Mouse (Mus musculus): ENCODE data around the gene Rnd1. TPM values are rescaled to one million over a fixed set of nuclear protein-coding genes. Genes with fewer than 3 reads are reported as not detected.

The Rnd1 gene
- polyA plus RNA-seq, 1 experiment from 2014 or later, result 0.28 TPM

DNA sequence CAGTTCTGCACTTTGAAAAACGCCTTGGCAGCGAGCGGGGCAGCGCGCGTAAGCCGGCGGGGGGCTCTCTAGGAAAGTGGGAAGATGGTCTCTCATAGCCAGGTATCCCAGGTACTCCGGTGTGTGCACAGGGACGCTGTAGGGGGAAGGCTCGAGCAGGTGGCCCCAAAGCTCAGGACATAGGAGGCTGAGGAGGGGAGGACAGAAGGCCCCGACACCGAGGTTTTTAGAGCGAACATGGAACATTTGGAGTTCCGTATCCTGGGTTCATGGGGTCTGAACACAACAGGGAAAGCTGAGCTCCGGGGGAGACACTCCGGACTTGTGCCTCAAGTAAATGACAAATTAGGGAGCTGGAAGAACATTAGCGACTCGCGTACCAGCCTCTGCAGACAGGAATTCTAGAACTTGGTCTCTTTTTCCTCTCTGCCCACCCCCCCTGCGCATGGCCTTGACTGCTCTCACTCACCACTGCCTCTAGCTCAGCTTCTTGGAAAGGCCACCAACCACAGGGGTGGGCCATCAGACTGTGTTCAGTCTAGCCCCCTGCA, 41.9 kb downstream of the Rnd1 start:
- peak overlapping the region; percentile 92 for H3K4me3 ChIP-seq (ENCODE audit: low read length)
- H3K9me3 ChIP-seq (ENCODE audit: control insufficient read depth, low read length), result no peaks in the 10 kb centered on the region
- peaks cover 6% of the 10 kb centered on the region; the same call in 1 of the 2 replicates for H3K36me3 ChIP-seq (ENCODE audit: control insufficient read depth, insufficient read depth, low read length)
- 1% methylated on average over 21 of the region's 21 CpGs for WGBS
- peaks cover 7% of the 10 kb centered on the region; the same call in 1 of the 2 replicates for H3K27me3 ChIP-seq (ENCODE audit: control insufficient read depth, insufficient read depth, low read length)
- peaks cover 42% of the 10 kb centered on the region for H3K4me1 ChIP-seq (ENCODE audit: control insufficient read depth, insufficient read depth, low read length)
- ATAC-seq (ENCODE audit: low FRiP score, low TSS enrichment), result no peak
- no peak overlapping the region; the same call in 1 of the 2 replicates for H3K27ac ChIP-seq (ENCODE audit: low read depth, low read length)
- peak overlapping the region; percentile 84 for H3K9ac ChIP-seq (ENCODE audit: low read depth, low read length)
- peak overlapping the region; percentile 95 for H3K4me2 ChIP-seq (replicated peaks; ENCODE audit: low read depth, low read length)

DNA sequence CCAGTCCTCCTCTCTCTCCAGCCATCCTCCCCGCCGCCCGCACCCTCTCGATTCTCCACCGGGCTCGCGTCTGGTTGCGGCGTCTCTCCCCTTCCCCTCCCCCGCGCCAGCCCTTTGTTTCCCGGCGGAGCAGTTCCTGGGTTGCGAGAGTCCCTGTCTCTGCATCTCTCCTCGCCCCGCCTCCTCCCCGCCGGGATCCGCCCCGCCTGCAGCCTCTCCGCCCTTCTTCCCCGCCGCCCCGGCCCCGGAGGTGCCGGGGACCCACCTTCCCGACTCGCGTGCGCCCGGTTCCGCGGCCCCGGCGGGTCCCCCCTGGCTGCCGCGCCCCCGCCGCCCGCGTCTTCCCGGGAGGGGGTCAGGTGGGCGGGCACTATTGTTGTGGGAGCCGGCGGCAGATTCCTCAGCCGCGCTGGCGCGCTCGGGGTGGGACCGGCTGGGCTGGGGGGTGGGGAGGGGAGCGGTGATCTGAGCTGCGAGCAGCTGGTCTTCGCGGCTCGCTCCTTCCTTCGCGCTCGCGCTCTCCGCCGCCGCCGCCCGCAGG, 42.6 kb downstream of the Rnd1 start:
- H3K9ac ChIP-seq (ENCODE audit: low read depth, low read length), result peak overlapping the region; percentile 84
- H3K4me3 ChIP-seq (ENCODE audit: low read length), result peak overlapping the region; percentile 92
- peaks cover 7% of the 10 kb centered on the region; the same call in 1 of the 2 replicates for H3K27me3 ChIP-seq (ENCODE audit: control insufficient read depth, insufficient read depth, low read length)
- H3K36me3 ChIP-seq (ENCODE audit: control insufficient read depth, insufficient read depth, low read length), result peaks cover 1% of the 10 kb centered on the region; the same call in 1 of the 2 replicates
- peaks cover 42% of the 10 kb centered on the region for H3K4me1 ChIP-seq (ENCODE audit: control insufficient read depth, insufficient read depth, low read length)
- H3K4me2 ChIP-seq (replicated peaks; ENCODE audit: low read depth, low read length), result peak overlapping the region; percentile 95
- peak overlapping the region; percentile 76 for H3K27ac ChIP-seq (ENCODE audit: low read depth, low read length)
- 1% methylated on average over 36 of the region's 65 CpGs for WGBS
- ATAC-seq (ENCODE audit: low FRiP score, low TSS enrichment), result peak; percentile 60
- no peaks in the 10 kb centered on the region for H3K9me3 ChIP-seq (ENCODE audit: control insufficient read depth, low read length)

DNA sequence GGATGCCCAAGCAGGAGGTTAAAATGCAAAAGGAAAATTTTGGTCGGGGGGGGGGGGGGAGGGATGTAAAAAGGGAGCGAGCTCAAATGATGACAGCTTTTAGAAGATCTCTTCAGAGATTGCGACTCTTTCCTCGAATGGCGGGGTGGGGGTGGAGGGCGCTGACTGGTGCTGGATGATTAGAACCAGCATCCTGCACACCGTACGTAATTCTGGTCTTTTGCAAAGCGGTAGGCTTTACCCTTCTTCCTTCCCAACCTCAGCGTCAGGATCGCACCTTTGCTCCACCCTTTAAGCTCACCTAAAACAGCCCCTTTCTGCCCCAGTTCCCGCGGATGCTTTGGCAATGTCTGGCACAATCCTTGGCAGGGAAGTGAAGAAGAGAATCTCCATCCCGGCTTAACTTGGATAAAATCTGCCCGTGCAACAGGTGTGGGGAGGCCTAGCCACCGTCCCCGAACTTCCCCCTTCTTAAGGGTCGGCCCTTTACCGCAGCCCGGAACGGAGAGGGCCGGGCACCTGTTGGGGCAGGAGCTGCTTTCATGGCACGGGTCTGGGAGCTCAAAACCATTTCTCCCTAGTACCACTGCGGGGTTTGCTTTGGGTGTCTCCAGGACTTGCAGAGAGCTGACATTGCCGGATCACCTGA, 43.3 kb downstream of the Rnd1 start:
- Histone ChIP-seq H3K9me3 (ENCODE audit: control insufficient read depth, low read length) (no peaks in the 10 kb centered on the region), H3K27me3 (ENCODE audit: control insufficient read depth, insufficient read depth, low read length) (peaks cover 7% of the 10 kb centered on the region; the same call in 1 of the 2 replicates), H3K4me2 (replicated peaks; ENCODE audit: low read depth, low read length) (peak overlapping the region; percentile 95), H3K36me3 (ENCODE audit: control insufficient read depth, insufficient read depth, low read length) (no peaks in the 10 kb centered on the region), H3K27ac (ENCODE audit: low read depth, low read length) (peak overlapping the region; percentile 76), H3K9ac (ENCODE audit: low read depth, low read length) (peak overlapping the region; percentile 84), H3K4me1 (ENCODE audit: control insufficient read depth, insufficient read depth, low read length) (peaks cover 43% of the 10 kb centered on the region), H3K4me3 (ENCODE audit: low read length) (peak overlapping the region; percentile 92)
- no peak for ATAC-seq (ENCODE audit: low FRiP score, low TSS enrichment)
- under 1% methylated on average over 24 of the region's 25 CpGs for WGBS

DNA sequence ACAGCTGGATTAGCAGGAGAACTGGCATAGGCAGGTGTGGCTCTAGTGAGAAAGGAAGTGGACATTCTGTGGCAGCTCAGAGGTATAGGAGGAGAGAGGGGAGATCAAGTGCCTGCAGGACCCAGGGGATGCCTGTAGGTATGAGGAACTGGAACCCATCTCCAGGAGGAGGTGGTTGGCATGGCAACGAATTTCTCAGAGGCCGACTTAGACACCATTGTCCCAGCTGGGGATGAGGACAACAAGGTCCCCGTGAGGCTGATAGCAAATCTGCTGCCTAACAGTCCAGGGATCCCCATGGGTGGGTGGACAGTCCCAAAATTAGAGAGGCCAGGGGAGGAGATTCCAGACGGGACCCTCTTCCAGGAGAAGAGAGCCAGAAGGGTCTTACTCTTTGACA, 44.3 kb downstream of the Rnd1 start:
- H3K4me2 ChIP-seq (replicated peaks; ENCODE audit: low read depth, low read length), result peak overlapping the region; percentile 95
- peak overlapping the region; percentile 92 for H3K4me3 ChIP-seq (ENCODE audit: low read length)
- no peak for ATAC-seq (ENCODE audit: low FRiP score, low TSS enrichment)
- 2% methylated on average over 4 of the region's 4 CpGs for WGBS
- H3K9me3 ChIP-seq (ENCODE audit: control insufficient read depth, low read length), result no peaks in the 10 kb centered on the region
- peaks cover 51% of the 10 kb centered on the region for H3K4me1 ChIP-seq (ENCODE audit: control insufficient read depth, insufficient read depth, low read length)
- H3K36me3 ChIP-seq (ENCODE audit: control insufficient read depth, insufficient read depth, low read length), result no peaks in the 10 kb centered on the region
- peaks cover 7% of the 10 kb centered on the region; the same call in 1 of the 2 replicates for H3K27me3 ChIP-seq (ENCODE audit: control insufficient read depth, insufficient read depth, low read length)
- no peak overlapping the region for H3K27ac ChIP-seq (ENCODE audit: low read depth, low read length)
- H3K9ac ChIP-seq (ENCODE audit: low read depth, low read length), result peak overlapping the region; percentile 63

DNA sequence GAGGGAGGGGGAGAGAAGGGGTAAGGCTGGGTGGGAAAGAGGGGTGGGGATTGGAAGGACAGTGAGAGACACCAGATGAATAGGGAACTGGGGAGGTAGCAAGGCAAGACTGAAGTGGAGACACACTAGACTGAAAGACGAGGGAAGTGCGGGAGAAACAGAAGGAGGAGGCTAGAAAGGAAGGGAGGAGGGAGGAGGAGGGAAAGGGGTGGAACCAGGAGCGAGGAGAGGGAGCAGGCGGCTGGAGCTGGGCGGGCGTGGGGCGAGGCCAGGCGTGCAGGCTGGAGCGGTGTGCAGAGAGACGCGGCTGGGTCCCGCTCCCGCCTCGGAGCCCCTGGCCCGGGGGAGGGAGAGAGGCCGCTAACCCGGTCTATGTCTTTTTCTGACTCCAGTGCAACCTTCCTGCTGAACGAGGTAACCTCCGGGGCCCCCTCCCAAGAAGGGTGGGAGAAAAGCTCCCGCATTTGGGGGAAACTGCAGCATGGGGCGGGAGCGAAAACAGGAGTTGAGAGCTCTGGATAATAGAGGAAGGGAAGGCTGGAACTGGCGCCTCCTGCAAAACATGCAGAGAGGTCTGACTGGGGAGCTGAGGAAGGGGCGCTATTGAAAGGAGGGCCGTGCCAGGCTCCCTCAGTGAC, 45.0 kb downstream of the Rnd1 start:
- H3K9me3 ChIP-seq (ENCODE audit: control insufficient read depth, low read length), result no peaks in the 10 kb centered on the region
- peaks cover 51% of the 10 kb centered on the region for H3K4me1 ChIP-seq (ENCODE audit: control insufficient read depth, insufficient read depth, low read length)
- WGBS, result under 1% methylated on average over 24 of the region's 25 CpGs
- ATAC-seq (ENCODE audit: low FRiP score, low TSS enrichment), result peak; percentile 68
- H3K27me3 ChIP-seq (ENCODE audit: control insufficient read depth, insufficient read depth, low read length), result peaks cover 7% of the 10 kb centered on the region; the same call in 1 of the 2 replicates
- peak overlapping the region; percentile 95 for H3K4me2 ChIP-seq (replicated peaks; ENCODE audit: low read depth, low read length)
- peak overlapping the region; percentile 63 for H3K9ac ChIP-seq (ENCODE audit: low read depth, low read length)
- H3K27ac ChIP-seq (ENCODE audit: low read depth, low read length), result peak overlapping the region; percentile 75
- peak overlapping the region; percentile 92 for H3K4me3 ChIP-seq (ENCODE audit: low read length)
- H3K36me3 ChIP-seq (ENCODE audit: control insufficient read depth, insufficient read depth, low read length), result no peaks in the 10 kb centered on the region

DNA sequence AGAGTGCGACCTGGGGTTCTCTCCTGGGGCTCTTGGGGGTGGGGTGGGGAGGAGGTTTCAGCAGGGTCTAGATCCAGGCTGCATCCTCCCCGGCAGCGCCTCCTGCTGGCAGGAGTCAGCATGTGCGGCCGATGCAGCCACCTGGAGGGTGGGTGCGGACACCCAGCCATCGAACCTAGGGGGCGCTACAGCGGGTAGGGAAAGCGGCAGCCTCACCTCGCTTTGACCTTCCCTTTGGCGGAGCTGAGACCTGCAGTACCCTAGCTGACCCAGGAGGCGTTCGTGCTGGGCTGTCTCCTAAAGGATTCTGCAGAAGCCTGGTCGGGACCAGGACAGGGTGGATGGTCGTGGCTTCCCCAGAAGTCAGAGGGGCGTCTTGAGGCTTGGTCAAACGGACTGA, 45.8 kb downstream of the Rnd1 start:
- Histone ChIP-seq H3K27me3 (ENCODE audit: control insufficient read depth, insufficient read depth, low read length) (peaks cover 7% of the 10 kb centered on the region; the same call in 1 of the 2 replicates), H3K27ac (ENCODE audit: low read depth, low read length) (no peak overlapping the region), H3K9ac (ENCODE audit: low read depth, low read length) (peak overlapping the region; percentile 63; the same call in 1 of the 2 replicates), H3K4me3 (ENCODE audit: low read length) (peak overlapping the region; percentile 92), H3K9me3 (ENCODE audit: control insufficient read depth, low read length) (no peaks in the 10 kb centered on the region), H3K4me1 (ENCODE audit: control insufficient read depth, insufficient read depth, low read length) (peaks cover 56% of the 10 kb centered on the region), H3K4me2 (replicated peaks; ENCODE audit: low read depth, low read length) (peak overlapping the region; percentile 95), H3K36me3 (ENCODE audit: control insufficient read depth, insufficient read depth, low read length) (no peaks in the 10 kb centered on the region)
- peak; percentile 24 for ATAC-seq (ENCODE audit: low FRiP score, low TSS enrichment)
- WGBS, result 0% methylated on average over 18 of the region's 18 CpGs

DNA sequence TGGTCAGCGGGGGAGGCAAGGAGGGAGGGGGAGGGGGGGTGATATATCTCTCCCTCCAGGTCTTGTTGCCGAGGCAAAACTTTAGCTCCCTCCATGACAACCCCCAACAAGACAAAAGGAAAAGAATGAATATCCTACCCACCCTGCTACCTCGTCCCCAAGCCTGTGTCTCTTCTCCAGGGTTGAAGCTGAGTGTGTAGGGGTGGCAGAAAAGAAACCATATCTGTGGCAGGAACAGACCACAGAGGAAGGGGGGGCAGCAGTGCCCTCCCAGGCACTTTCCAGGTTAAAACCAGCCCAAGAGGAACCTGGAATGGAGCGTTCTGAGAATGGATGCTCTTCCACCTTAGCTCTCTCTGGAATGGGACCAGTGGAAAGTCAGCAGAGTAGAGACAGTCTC, 46.7 kb downstream of the Rnd1 start, which contains the start of gene Cacnb3:
Gene Cacnb3, plus strand, starts transcription at position 301 of the 400 bp plus-strand sequence.
- Histone ChIP-seq H3K4me1 (ENCODE audit: control insufficient read depth, insufficient read depth, low read length) (peaks cover 54% of the 10 kb centered on the region), H3K27me3 (ENCODE audit: control insufficient read depth, insufficient read depth, low read length) (peaks cover 7% of the 10 kb centered on the region; the same call in 1 of the 2 replicates), H3K9ac (ENCODE audit: low read depth, low read length) (peak within 1 kb of the TSS; percentile 63; the same call in 1 of the 2 replicates), H3K4me2 (replicated peaks; ENCODE audit: low read depth, low read length) (peak within 1 kb of the TSS; percentile 95), H3K27ac (ENCODE audit: low read depth, low read length) (no peak within 1 kb of the TSS), H3K9me3 (ENCODE audit: control insufficient read depth, low read length) (no peaks in the 10 kb centered on the region), H3K4me3 (ENCODE audit: low read length) (peak within 1 kb of the TSS; percentile 92), H3K36me3 (ENCODE audit: control insufficient read depth, insufficient read depth, low read length) (no peaks in the 10 kb centered on the region)
- 29% methylated on average over 4 of the region's 4 CpGs for WGBS
- ATAC-seq (ENCODE audit: low FRiP score, low TSS enrichment), result no peak

DNA sequence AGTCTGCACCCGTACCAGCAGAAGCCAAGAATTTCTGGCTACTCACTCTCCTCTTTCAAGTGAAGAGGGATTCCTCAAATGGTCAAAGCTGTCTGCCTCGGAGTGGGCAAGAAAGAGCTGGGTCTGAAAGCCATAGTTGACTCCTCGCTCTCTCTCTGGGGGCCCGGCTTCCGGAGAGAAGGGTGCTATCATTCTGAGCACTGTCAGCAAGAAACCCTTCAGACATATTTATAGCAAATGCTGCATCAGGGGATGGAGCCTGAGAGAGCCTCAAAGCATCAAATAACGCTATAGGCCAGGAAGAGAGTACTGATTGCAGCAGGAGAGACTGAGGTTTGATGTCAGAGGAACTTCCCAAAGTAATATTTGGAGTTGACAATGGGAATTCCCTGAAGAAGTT, 47.8 kb downstream of the Rnd1 start:
- no peak for ATAC-seq (ENCODE audit: low FRiP score, low TSS enrichment)
- Histone ChIP-seq H3K4me3 (ENCODE audit: low read length) (no peak overlapping the region), H3K4me1 (ENCODE audit: control insufficient read depth, insufficient read depth, low read length) (peaks cover 49% of the 10 kb centered on the region), H3K9me3 (ENCODE audit: control insufficient read depth, low read length) (no peaks in the 10 kb centered on the region), H3K9ac (ENCODE audit: low read depth, low read length) (0 out of 2 replicates have a peak overlapping the region, but pooled peaks have one; percentile 31), H3K36me3 (ENCODE audit: control insufficient read depth, insufficient read depth, low read length) (no peaks in the 10 kb centered on the region), H3K27me3 (ENCODE audit: control insufficient read depth, insufficient read depth, low read length) (peaks cover 7% of the 10 kb centered on the region; the same call in 1 of the 2 replicates), H3K4me2 (replicated peaks; ENCODE audit: low read depth, low read length) (no peak overlapping the region; the same call in 1 of the 2 replicates), H3K27ac (ENCODE audit: low read depth, low read length) (peak overlapping the region; percentile 20; the same call in 1 of the 2 replicates)
- 16% methylated on average over 6 of the region's 6 CpGs for WGBS
